Mouse (Mus musculus) hindbrain, embryonic 15.5 days (tissue): Measurements from ENCODE around the gene Ndufaf2. TPM values are rescaled to one million over a fixed set of nuclear protein-coding genes. Genes with fewer than 3 reads are reported as not detected.
A peak's percentile ranks its signal among the peaks of the same experiment; 100 is the strongest.

Source experiments
- ATAC-seq: fragments of 200-750 bp; cut with Nextera tagmentation; 2 replicates; pipeline ENCODE4 v1.8.0; 2017; ENCODE audit warnings: low read depth, moderate number of reproducible peaks, moderate TSS enrichment; ENCODE audit not compliant: low FRiP score
- H3K27ac ChIP-seq: fragments of 300-500 bp; sonication (generic); replicated peaks from 2 replicates; pipeline ENCODE4 v1.5.1; 2015; ENCODE audit warnings: mild to moderate bottlenecking, inconsistent platforms
- H3K27me3 ChIP-seq: fragments of 300-500 bp; sonication (generic); 2 replicates; pipeline ENCODE4 v1.6.1; 2015; ENCODE audit warnings: control low read depth, inconsistent platforms
- H3K36me3 ChIP-seq: fragments of 300-500 bp; sonication (generic); 2 replicates; pipeline ENCODE4 v1.6.1; 2015; ENCODE audit warnings: control low read depth, inconsistent platforms
- H3K4me1 ChIP-seq: fragments of 300-500 bp; sonication (generic); replicated peaks from 2 replicates; pipeline ENCODE4 v1.6.1; 2015; ENCODE audit warnings: control low read depth, inconsistent platforms
- H3K4me2 ChIP-seq: fragments of 300-500 bp; sonication (generic); 2 replicates; pipeline ENCODE4 v1.6.1; 2015; ENCODE audit warnings: moderate library complexity, mild to moderate bottlenecking, inconsistent platforms
- H3K4me3 ChIP-seq: fragments of 300-500 bp; sonication (generic); 2 replicates; pipeline ENCODE4 v1.5.1; 2015; ENCODE audit warnings: mild to moderate bottlenecking, inconsistent platforms
- H3K9ac ChIP-seq: fragments of 300-500 bp; sonication (generic); 2 replicates; pipeline ENCODE4 v1.6.1; 2015; ENCODE audit warnings: inconsistent platforms
- H3K9me3 ChIP-seq: fragments of 300-500 bp; sonication (generic); 2 replicates; pipeline ENCODE4 v1.6.1; 2016; ENCODE audit warnings: control low read depth, inconsistent platforms
- WGBS: fragments of 180-500 bp; shearing (Covaris S2); methylation state at CpG from one replicate; pipeline ENCODE4 v1.1.7; 2015; 5-methylcytosine and 5-hydroxymethylcytosine counted together
- polyA plus RNA-seq: library from polyadenylated mRNA; unstranded; fragments of >200 nt; fragmentation: Nextera tagmentation; extraction: Ambion mirVana; gene quantifications from 2 replicates; pipeline ENCODE4 v1.2.1, GENCODE M21; 2015

Ndufaf2 gene
- polyA plus RNA-seq, 1 experiment from 2014 or later = 79.3 TPM

DNA sequence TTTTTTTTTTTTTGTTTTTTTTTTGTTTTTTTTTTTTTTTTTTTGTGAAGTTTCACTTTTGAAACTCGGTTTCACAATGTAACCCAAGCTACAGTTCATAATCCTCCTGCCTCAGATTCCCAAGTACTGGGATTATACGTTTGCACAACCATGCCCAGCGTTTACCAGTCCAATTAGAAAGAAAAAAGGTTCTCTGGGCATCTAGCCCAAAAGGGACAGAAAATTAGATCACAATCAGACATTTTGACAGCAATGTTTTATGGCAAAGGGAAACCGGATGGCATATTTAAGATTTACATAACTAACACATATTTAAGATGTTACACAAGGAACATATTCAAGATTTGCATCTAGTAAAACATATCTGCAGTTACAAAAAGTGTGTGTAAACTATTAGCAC, 150.6 kb downstream of the Ndufaf2 start:
- no peaks in the 10 kb centered on the region for H3K4me1 ChIP-seq
- no peak overlapping the region for H3K4me3 ChIP-seq
- ATAC-seq = no peak
- no peaks in the 10 kb centered on the region for H3K9me3 ChIP-seq
- no peak overlapping the region for H3K27ac ChIP-seq
- no peaks in the 10 kb centered on the region for H3K27me3 ChIP-seq
- no peak overlapping the region for H3K4me2 ChIP-seq
- no peak overlapping the region for H3K9ac ChIP-seq
- 87% methylated on average over 4 of the region's 4 CpGs for WGBS
- H3K36me3 ChIP-seq = no peaks in the 10 kb centered on the region

DNA sequence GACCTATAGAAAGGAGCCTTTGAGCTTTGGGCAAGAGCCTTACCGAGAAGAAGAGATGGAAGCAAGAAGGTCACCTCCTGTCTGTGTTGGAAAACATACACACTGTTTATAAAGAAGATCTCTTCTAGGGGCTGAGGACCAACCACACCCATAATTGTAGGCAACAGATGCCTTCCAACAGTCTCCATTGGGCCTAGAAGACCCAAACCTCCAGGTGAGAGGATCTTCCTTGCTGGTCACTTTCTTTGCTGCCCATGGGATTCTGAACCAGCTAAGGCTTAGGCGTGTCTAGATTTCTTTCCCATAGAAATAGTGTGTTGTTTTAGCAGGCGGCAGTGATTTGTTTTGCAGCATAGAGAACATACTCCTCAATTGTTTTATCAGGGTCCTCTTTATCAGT, 162.1 kb downstream of the Ndufaf2 start:
- Histone ChIP-seq H3K27me3 (no peaks in the 10 kb centered on the region), H3K9ac (no peak overlapping the region), H3K36me3 (no peaks in the 10 kb centered on the region), H3K9me3 (no peaks in the 10 kb centered on the region), H3K4me3 (no peak overlapping the region), H3K27ac (no peak overlapping the region), H3K4me2 (no peak overlapping the region), H3K4me1 (no peaks in the 10 kb centered on the region)
- 91% methylated on average over 3 of the region's 3 CpGs for WGBS
- no peak for ATAC-seq

DNA sequence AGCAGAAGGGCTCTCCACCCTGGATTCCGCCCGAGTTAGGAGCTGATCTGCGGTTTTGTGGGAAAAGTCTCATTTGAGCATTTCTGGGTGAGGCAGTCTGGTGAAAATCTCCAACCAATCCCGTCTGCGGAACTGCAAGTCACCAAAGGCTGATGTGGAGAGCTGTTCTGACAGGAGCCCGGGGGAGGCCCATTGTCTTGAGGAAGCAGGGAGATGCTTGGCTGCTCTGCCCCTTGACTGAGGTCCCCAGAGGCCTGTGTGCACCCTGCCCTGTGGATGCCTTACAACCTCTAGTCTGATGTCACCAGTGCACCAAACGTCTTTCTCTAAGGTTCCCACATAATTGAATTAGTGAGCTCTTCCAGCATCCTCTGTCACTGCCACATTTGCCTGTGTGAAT, 163.2 kb downstream of the Ndufaf2 start:
- no peaks in the 10 kb centered on the region for H3K27me3 ChIP-seq
- no peak overlapping the region for H3K4me2 ChIP-seq
- no peaks in the 10 kb centered on the region for H3K9me3 ChIP-seq
- H3K9ac ChIP-seq = no peak overlapping the region
- WGBS = 42% methylated on average over 7 of the region's 7 CpGs
- ATAC-seq = no peak
- no peaks in the 10 kb centered on the region for H3K4me1 ChIP-seq
- H3K36me3 ChIP-seq = no peaks in the 10 kb centered on the region
- no peak overlapping the region for H3K4me3 ChIP-seq
- no peak overlapping the region for H3K27ac ChIP-seq

DNA sequence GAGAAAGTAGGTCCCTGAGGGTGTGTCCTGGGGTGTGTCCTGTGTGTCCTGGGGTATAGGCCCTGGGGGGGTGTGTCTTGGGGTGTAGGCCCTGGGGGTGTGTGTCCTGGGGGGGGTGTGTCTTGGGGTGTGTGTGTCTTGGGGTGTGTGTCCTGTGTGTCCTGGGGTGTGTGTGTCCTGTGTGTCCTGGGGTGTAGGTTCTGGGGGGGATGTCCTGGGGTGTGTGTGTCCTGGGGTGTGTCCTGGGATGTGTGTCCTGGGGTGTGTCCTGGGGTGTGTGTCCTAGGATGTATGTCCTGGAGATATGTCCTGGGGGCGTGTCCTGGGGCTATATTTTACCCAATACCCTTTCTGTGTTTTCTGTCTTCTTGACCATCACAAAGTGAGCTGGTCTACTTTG, 165.8 kb downstream of the Ndufaf2 start:
- Histone ChIP-seq H3K27me3 (no peaks in the 10 kb centered on the region), H3K4me1 (no peaks in the 10 kb centered on the region), H3K9ac (no peak overlapping the region), H3K9me3 (no peaks in the 10 kb centered on the region), H3K4me2 (no peak overlapping the region), H3K4me3 (no peak overlapping the region), H3K36me3 (no peaks in the 10 kb centered on the region), H3K27ac (no peak overlapping the region)
- WGBS = 83% methylated on average over 1 of the region's 1 CpGs
- no peak for ATAC-seq

DNA sequence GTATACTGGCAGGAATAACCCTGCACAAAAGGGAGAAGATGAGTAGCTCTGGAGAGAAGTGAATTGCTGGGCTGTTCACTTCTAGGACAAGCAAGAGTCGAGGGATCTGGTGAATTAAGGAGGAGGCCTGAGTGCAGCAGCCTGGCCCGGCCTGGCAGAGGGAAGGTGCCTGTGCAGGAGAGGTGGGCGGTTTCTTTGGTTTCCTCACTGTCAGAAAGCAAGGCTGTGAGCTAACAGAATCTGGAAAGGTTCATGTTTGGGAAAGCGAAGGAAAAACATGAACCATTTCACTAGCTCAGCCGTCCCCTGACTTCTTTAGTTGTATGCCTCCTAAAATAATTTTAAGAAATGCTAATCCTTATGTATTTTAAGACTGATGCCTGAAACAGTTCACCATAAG, 173.8 kb downstream of the Ndufaf2 start:
- WGBS = 81% methylated on average over 5 of the region's 5 CpGs
- no peak for ATAC-seq
- no peak overlapping the region for H3K4me2 ChIP-seq
- no peak overlapping the region for H3K27ac ChIP-seq
- H3K4me1 ChIP-seq = no peaks in the 10 kb centered on the region
- no peak overlapping the region for H3K4me3 ChIP-seq
- no peaks in the 10 kb centered on the region for H3K36me3 ChIP-seq
- no peaks in the 10 kb centered on the region for H3K9me3 ChIP-seq
- no peaks in the 10 kb centered on the region for H3K27me3 ChIP-seq
- no peak overlapping the region for H3K9ac ChIP-seq

DNA sequence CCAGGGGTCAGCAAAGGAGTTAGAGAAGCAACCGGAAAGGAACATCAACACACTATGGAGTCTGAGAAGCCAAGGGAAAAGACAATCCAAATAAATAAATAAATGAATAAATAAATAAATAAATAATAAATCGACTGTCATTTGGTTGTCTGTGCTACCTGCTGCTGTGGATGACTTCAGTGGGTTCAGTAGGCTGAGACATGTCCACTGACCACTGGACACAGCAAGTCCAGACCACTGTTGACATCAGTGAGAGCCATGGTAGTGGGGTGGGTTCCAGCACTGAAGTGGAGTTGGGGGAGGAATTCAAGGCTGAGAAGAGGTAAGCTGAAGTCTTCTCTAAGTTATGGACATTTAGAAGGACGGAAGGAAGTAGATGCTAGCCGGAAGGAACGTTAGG, 174.2 kb downstream of the Ndufaf2 start:
- H3K4me3 ChIP-seq = no peak overlapping the region
- ATAC-seq = no peak
- no peak overlapping the region for H3K9ac ChIP-seq
- no peaks in the 10 kb centered on the region for H3K9me3 ChIP-seq
- 93% methylated on average over 5 of the region's 5 CpGs for WGBS
- H3K4me2 ChIP-seq = no peak overlapping the region
- H3K27me3 ChIP-seq = no peaks in the 10 kb centered on the region
- no peaks in the 10 kb centered on the region for H3K36me3 ChIP-seq
- H3K4me1 ChIP-seq = no peaks in the 10 kb centered on the region
- no peak overlapping the region for H3K27ac ChIP-seq

DNA sequence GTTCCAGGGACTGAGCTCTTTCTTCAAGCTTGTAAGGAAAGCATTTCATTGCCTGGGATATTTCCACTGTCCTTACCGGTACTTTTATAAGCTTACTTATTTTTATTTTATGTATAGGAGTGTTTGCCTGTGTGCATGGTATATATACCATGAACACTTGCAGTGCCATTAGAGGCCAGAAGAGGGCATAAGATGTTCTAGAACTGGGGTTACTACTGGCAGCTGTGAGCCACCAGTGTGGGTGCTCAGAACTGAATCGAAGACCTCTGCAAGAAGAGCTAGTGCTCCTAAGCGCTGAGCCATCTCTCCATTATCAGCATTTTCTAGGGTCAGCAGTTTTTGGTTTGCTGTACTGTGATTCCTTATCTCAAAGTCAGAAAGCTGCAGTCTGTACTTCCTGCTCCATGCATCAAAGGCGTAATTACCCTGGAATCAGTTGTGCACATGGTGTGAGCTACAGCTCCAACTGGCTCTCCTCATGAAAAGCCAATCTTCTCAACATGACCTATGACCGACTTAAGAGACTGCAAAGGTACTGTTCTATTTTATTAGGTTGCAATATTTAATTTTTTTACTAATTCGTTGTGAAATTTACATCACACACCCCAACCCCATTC, 175.1 kb downstream of the Ndufaf2 start:
- no peak for ATAC-seq
- no peaks in the 10 kb centered on the region for H3K9me3 ChIP-seq
- H3K4me1 ChIP-seq = no peaks in the 10 kb centered on the region
- 95% methylated on average over 6 of the region's 6 CpGs for WGBS
- H3K27me3 ChIP-seq = no peaks in the 10 kb centered on the region
- H3K27ac ChIP-seq = no peak overlapping the region
- H3K9ac ChIP-seq = no peak overlapping the region
- no peaks in the 10 kb centered on the region for H3K36me3 ChIP-seq
- no peak overlapping the region for H3K4me3 ChIP-seq
- no peak overlapping the region for H3K4me2 ChIP-seq

DNA sequence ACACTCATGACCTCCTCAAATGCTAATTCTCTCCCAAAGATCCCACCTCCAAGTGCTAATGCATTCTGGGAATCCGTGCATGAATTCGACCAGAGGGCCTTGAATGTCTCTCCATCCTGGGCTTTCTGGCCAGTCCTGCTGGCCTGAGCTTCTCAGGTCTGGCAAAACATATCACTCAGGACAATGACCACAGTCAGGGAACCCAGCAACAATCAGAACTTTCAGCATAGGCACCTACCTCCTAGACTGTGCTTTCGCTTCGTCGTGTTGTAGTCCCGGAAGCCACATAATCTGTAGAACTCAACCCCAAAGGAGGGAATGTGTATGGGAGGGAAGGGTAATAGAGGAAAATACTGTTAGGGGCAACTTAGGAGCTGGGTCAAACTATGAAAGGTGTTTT, 179.0 kb downstream of the Ndufaf2 start:
- H3K9ac ChIP-seq = no peak overlapping the region
- H3K4me1 ChIP-seq = no peaks in the 10 kb centered on the region
- 97% methylated on average over 6 of the region's 6 CpGs for WGBS
- no peak overlapping the region for H3K4me2 ChIP-seq
- H3K27ac ChIP-seq = no peak overlapping the region
- H3K36me3 ChIP-seq = no peaks in the 10 kb centered on the region
- no peak for ATAC-seq
- no peaks in the 10 kb centered on the region for H3K27me3 ChIP-seq
- H3K4me3 ChIP-seq = no peak overlapping the region
- H3K9me3 ChIP-seq = no peaks in the 10 kb centered on the region

DNA sequence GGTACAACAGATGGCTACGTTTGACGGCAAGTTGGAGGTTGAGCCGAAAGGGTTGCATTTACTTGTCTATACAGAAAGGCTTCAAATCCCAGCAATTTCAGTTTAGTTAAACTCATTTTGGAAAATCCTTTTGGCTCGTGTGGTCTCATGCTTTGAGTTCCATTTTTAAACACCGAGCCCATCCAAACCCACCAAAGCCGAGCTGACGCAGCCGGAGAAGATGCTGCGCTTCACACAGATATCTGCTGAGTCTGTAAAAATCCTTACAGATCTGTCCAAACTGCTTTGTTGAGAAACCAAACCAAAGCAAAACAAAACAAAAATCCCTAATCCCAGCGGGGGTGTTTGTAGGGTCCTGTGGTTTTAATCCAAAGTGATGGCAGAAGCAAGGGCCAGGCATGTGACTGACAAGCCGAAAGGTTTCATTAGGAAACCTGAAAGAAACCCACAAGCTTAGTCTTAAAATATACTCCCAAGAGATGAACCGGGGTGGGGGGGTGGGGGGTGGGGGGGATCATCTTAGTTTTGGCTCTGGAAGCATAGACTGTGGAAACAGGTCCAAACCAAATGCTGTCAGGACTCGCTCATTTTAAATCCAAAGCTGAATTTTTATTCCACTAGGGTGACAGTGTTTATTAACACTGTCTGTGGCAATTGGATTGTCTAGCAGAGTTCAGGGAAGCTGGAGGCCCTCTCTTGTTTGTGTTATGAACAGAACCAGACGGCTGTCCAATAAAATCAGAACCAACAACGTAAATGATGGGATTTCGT, 181.4 kb downstream of the Ndufaf2 start:
- Histone ChIP-seq H3K27ac (no peak overlapping the region), H3K4me3 (no peak overlapping the region), H3K4me2 (no peak overlapping the region), H3K27me3 (no peaks in the 10 kb centered on the region), H3K4me1 (no peaks in the 10 kb centered on the region), H3K36me3 (no peaks in the 10 kb centered on the region), H3K9ac (no peak overlapping the region), H3K9me3 (no peaks in the 10 kb centered on the region)
- no peak for ATAC-seq
- 86% methylated on average over 16 of the region's 16 CpGs for WGBS

DNA sequence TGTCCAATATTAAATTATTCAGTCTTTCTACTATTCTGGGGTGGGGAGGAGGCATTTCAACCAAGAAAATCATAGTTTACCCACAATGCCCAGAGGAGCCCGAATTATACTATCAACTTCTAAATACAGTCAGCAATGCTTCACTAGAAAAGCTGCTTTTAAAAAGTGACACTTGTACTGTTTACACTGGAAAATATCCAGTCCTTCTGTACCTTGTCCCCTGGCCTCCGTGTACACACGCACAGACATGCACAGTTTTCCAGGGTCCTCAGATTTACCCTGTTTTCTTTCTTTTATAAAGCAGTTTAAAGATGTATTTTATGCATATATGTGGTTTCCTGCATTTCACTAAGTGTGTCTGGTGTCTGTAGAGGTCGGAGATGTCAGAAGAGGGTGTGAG, 186.0 kb downstream of the Ndufaf2 start:
- Histone ChIP-seq H3K27me3 (no peaks in the 10 kb centered on the region), H3K4me3 (no peak overlapping the region)
- 87% methylated on average over 4 of the region's 4 CpGs for WGBS

DNA sequence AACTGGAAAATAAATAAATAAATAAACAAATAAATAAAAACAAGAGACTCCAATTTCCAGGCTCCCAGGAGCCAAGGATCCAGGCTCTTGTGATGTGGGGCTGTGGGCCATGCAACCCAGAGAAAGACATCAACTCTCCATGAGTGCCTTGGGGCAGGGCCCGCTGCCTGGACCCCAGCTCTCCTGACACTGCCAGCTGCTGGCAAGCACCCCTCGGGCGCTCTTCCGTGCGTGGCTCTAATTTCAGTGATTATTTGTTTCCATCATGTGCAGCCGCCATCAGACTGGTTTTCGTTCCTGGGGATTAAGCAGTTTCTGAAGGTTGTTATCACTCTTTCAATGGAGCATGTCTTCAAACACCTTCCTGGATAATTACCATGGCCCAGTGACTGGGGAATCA, 186.6 kb downstream of the Ndufaf2 start:
- Histone ChIP-seq H3K36me3 (no peaks in the 10 kb centered on the region), H3K4me1 (peaks cover 15% of the 10 kb centered on the region), H3K27ac (no peak overlapping the region), H3K9me3 (no peaks in the 10 kb centered on the region), H3K27me3 (no peaks in the 10 kb centered on the region), H3K9ac (no peak overlapping the region), H3K4me2 (no peak overlapping the region), H3K4me3 (no peak overlapping the region)
- ATAC-seq = no peak
- 48% methylated on average over 7 of the region's 7 CpGs for WGBS

More for the DNA sequence above, 186.0 kb downstream of the Ndufaf2 start:
- Histone ChIP-seq H3K9me3 (no peaks in the 10 kb centered on the region), H3K36me3 (no peaks in the 10 kb centered on the region), H3K9ac (no peak overlapping the region), H3K4me2 (no peak overlapping the region), H3K27ac (no peak overlapping the region), H3K4me1 (peaks cover 15% of the 10 kb centered on the region)
- no peak for ATAC-seq

DNA sequence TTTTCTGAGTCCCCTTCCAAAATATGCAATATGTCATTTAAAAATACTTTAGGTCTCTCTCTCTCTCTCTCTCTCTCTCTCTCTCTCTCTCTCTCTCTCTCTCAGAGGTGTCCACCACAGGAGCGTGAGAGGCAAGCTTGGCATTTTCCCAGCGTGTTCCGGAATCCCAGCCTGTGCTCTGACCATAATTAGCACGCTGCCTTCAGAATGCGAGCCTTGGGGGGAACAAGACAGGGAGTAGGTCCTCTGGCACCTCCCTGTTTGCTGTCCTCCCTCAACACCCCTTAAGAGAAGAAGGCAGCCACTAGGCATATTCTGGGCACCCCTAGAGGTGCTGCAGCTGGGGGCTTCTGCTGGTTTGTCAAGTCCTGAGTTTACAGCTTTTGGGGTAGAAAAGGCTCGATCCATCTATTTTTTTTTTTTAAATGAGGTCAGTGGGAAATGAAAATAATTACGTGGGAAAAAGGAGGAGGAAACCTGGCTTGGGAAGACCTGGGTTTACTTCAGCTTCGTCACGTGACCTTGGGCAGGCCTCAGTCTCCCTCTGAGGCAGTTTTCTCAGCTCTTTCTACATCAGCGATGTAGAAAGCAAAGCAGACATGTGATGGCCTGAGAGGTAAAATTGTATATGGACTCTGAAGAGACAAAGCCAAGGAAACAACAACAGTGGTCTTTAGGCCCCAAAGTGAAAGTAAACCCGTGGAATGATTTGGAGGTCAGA, 187.8 kb downstream of the Ndufaf2 start:
- 63% methylated on average over 11 of the region's 11 CpGs for WGBS
- no peaks in the 10 kb centered on the region for H3K9me3 ChIP-seq
- no peak overlapping the region for H3K9ac ChIP-seq
- H3K4me3 ChIP-seq = no peak overlapping the region
- no peak for ATAC-seq
- peaks cover 15% of the 10 kb centered on the region for H3K4me1 ChIP-seq
- no peak overlapping the region for H3K27ac ChIP-seq
- H3K4me2 ChIP-seq = peak overlapping the region; percentile 18
- no peaks in the 10 kb centered on the region for H3K27me3 ChIP-seq
- H3K36me3 ChIP-seq = no peaks in the 10 kb centered on the region
